Mouse (Mus musculus) liver, embryonic 15.5 days (tissue): ENCODE results near the gene Map3k7cl. TPM values are rescaled to one million over a fixed set of nuclear protein-coding genes. Genes with fewer than 3 reads are reported as not detected.
A peak's percentile ranks its signal among the peaks of the same experiment; 100 is the strongest.

Experiments used
- ATAC-seq: fragments of 200-750 bp; cut with Nextera tagmentation; 2 replicates; pipeline ENCODE4 v1.8.0; 2017; ENCODE audit warnings: moderate number of reproducible peaks, mild to moderate bottlenecking, moderate library complexity; ENCODE audit not compliant: insufficient read depth
- H3K27ac ChIP-seq: fragments of 300-500 bp; sonication (generic); replicated peaks from 2 replicates; pipeline ENCODE4 v1.5.1; 2015; ENCODE audit warnings: mild to moderate bottlenecking, inconsistent platforms
- H3K27me3 ChIP-seq: fragments of 300-500 bp; sonication (generic); 2 replicates; pipeline ENCODE4 v1.6.1; 2015; ENCODE audit warnings: mild to moderate bottlenecking, inconsistent platforms
- H3K36me3 ChIP-seq: fragments of 300-500 bp; sonication (generic); replicated peaks from 2 replicates; pipeline ENCODE4 v1.6.1; 2015; ENCODE audit warnings: moderate library complexity, mild to moderate bottlenecking, inconsistent platforms
- H3K4me1 ChIP-seq: fragments of 300-500 bp; sonication (generic); replicated peaks from 2 replicates; pipeline ENCODE4 v1.6.1; 2015; ENCODE audit warnings: inconsistent platforms
- H3K4me2 ChIP-seq: fragments of 300-500 bp; sonication (generic); 2 replicates; pipeline ENCODE4 v1.6.1; 2015; ENCODE audit warnings: moderate library complexity, mild to moderate bottlenecking, inconsistent platforms
- H3K4me3 ChIP-seq: fragments of 300-500 bp; sonication (generic); replicated peaks from 2 replicates; pipeline ENCODE4 v1.5.1; 2015; ENCODE audit warnings: mild to moderate bottlenecking, inconsistent platforms
- H3K9ac ChIP-seq: fragments of 300-500 bp; sonication (generic); 2 replicates; pipeline ENCODE4 v1.6.1; 2015; ENCODE audit warnings: moderate library complexity, mild to moderate bottlenecking, inconsistent platforms
- H3K9me3 ChIP-seq: fragments of 300-500 bp; sonication (generic); replicated peaks from 2 replicates; pipeline ENCODE4 v1.6.1; 2016; ENCODE audit warnings: inconsistent platforms
- WGBS: fragments of 180-500 bp; shearing (Covaris S2); methylation state at CpG from one replicate; pipeline ENCODE4 v1.1.7; 2015; ENCODE audit warnings: mixed read lengths; ENCODE audit not compliant: insufficient replicate concordance; 5-methylcytosine and 5-hydroxymethylcytosine counted together
- polyA plus RNA-seq: library from polyadenylated mRNA; unstranded; fragments of >200 nt; fragmentation: Nextera tagmentation; extraction: Ambion mirVana; gene quantifications from 2 replicates; pipeline ENCODE4 v1.2.1, GENCODE M21; 2015

Gene Map3k7cl
- polyA plus RNA-seq, 1 experiment from 2014 or later, result not detected

DNA sequence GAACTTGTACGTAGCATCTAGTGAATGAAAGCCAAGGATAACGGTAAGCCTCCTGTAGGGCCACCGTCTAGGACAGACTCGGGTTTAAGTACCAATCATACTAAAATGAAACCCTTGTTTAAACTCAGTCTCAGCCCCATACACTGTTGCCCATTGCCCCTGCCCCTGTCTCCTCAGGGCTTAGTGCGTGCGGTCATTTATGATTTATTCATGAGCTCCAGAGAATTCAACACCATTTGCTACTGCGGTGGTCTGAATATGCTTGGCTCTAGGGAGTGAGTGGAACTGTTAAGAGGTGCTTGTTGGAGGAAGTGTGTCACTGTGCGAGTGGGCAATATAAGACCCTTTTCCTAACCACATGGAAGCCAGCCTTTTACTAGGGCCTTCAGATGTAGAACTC is 34.7 kb downstream of the Map3k7cl start:
- Histone ChIP-seq H3K4me2 (no peak overlapping the region), H3K27me3 (no peaks in the 10 kb centered on the region), H3K36me3 (no peaks in the 10 kb centered on the region), H3K4me1 (no peaks in the 10 kb centered on the region), H3K9me3 (no peaks in the 10 kb centered on the region), H3K4me3 (no peak overlapping the region), H3K9ac (no peak overlapping the region), H3K27ac (no peak overlapping the region)
- no peak for ATAC-seq
- WGBS, result 80% methylated on average over 8 of the region's 8 CpGs

DNA sequence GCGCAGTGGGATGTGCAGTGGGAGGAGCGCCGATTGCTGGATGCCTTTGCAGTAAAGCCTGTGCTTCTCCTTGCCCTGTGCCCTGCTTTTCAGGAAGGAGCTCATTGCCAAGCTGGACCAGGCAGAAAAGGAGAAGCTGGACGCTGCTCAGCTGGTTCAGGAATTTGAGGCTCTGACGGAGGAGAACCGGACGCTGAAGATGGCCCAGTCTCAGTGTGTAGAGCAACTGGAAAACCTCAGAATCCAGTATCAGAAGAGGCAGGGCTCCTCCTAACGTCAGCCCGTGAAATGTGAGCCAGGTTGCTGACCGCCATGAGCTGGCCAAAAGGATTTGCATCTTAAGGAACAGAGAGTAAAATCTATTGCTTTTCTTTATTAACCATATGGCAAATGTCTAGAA is 41.0 kb downstream of the Map3k7cl start:
- no peak for ATAC-seq
- H3K4me3 ChIP-seq, result no peak overlapping the region
- H3K9me3 ChIP-seq, result no peaks in the 10 kb centered on the region
- no peak overlapping the region for H3K4me2 ChIP-seq
- no peaks in the 10 kb centered on the region for H3K4me1 ChIP-seq
- H3K27ac ChIP-seq, result no peak overlapping the region
- no peaks in the 10 kb centered on the region for H3K27me3 ChIP-seq
- WGBS, result 56% methylated on average over 10 of the region's 10 CpGs
- no peaks in the 10 kb centered on the region for H3K36me3 ChIP-seq
- no peak overlapping the region for H3K9ac ChIP-seq

DNA sequence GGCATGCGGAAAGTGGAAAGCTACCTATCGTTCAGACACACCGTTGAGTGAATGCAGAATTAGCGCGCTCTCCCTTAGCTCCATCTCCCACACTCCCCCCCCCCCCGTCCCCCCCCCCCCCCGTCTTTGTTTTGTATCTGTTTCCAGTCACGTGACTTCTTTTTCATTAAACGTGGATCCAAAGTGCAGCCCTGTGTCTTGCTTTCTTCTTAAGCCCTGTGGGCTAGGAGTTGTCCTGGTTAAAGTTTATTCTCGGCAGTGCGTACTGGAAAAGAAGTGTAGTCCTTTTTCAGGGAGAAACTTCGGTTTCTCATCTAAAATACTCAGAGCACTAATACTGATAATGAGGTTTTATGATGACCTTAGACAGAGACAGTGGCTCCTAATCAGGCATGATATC is 42.0 kb downstream of the Map3k7cl start:
- no peaks in the 10 kb centered on the region for H3K36me3 ChIP-seq
- no peaks in the 10 kb centered on the region for H3K4me1 ChIP-seq
- no peak overlapping the region for H3K4me2 ChIP-seq
- H3K9me3 ChIP-seq, result no peaks in the 10 kb centered on the region
- no peak overlapping the region for H3K27ac ChIP-seq
- 78% methylated on average over 10 of the region's 12 CpGs for WGBS
- no peak for ATAC-seq
- H3K9ac ChIP-seq, result no peak overlapping the region
- H3K27me3 ChIP-seq, result no peaks in the 10 kb centered on the region
- H3K4me3 ChIP-seq, result no peak overlapping the region

DNA sequence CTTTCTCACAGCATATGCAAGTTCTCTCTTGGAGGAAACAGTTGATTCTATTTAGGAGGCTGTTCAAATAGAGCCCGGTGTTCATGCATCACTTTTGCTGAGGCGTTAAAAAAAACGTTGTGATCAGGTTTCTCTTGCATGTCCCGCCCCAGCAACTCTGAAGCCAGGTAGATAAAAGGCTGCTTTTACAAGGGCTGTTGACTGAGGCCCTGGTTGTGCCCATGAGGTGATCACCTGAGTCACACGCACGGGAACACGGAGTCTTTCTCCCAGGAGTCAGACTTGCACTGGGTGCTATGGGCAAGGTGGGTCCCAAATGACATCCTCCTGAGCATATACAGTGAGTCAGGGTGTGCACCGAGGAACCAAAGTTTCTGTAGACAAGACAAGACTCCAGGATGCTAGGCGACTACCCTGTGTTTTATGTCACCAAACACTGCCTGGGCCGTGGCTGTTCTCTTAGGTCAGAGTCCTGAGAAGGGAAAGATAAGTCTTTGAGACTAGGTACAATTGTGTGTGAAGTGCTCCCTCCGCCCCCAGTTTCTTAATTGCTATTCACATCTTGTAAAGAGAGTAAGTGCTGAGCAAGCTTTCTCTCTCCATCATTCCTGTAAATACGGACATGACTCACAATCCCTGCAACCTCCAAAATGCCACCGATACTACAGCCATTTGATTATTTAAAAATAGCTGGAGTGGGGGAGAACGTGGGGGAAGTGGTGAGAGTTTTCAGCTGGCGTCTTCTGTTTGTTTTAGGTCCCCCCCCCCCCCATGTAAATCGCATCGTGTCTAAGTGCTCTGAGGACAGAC is 49.8 kb downstream of the Map3k7cl start:
- no peak for ATAC-seq
- H3K9ac ChIP-seq, result no peak overlapping the region
- H3K4me1 ChIP-seq, result 0 out of 2 replicates have a peak, but pooled peaks cover 5% of the 10 kb centered on the region
- H3K4me2 ChIP-seq, result no peak overlapping the region
- no peaks in the 10 kb centered on the region for H3K9me3 ChIP-seq
- H3K4me3 ChIP-seq, result no peak overlapping the region
- no peaks in the 10 kb centered on the region for H3K27me3 ChIP-seq
- H3K36me3 ChIP-seq, result no peaks in the 10 kb centered on the region
- 49% methylated on average over 17 of the region's 17 CpGs for WGBS
- no peak overlapping the region for H3K27ac ChIP-seq

DNA sequence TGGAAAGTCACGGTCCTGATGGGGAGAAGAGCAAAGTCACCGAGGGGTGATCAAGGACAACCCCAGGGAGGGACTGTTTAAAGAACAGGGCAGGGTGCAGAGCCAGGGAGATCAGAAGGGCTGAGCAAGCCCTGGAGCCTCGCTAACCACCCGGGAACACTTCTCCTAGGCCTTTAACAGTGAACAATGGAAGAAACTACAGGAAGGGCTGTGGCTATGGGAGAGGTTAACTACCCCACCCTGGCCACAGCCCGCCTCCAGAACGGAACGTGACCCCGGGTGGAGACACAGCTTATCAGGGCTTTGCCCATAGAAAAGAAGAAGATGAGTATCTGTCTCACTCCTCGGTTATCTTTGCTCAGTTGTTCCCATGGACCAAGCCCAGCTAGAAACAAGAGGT is 50.9 kb downstream of the Map3k7cl start:
- no peaks in the 10 kb centered on the region for H3K9me3 ChIP-seq
- no peaks in the 10 kb centered on the region for H3K36me3 ChIP-seq
- no peak overlapping the region for H3K4me3 ChIP-seq
- no peak overlapping the region for H3K4me2 ChIP-seq
- H3K4me1 ChIP-seq, result 0 out of 2 replicates have a peak, but pooled peaks cover 5% of the 10 kb centered on the region
- no peak for ATAC-seq
- WGBS, result 24% methylated on average over 9 of the region's 9 CpGs
- H3K27me3 ChIP-seq, result no peaks in the 10 kb centered on the region
- H3K9ac ChIP-seq, result no peak overlapping the region
- no peak overlapping the region for H3K27ac ChIP-seq

DNA sequence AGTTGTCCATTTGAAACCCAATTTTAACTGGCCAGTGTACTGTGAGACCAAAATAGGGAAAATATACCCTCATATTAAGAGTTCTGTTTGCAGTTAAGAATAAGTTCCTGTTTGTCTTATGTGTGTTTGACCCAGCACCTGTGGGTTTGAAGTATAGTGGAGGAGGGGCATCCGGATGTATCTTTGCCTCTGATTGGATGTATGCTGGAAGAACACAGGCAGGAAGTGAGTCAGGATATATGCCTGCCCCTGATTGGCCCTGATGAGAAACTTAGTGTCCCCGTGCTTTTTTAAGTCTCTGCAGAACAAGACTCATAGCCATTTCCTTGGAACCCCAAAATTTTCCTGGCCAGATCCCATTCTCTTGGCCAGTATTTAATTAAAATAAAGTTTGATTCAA is 51.8 kb downstream of the Map3k7cl start:
- H3K27me3 ChIP-seq, result no peaks in the 10 kb centered on the region
- no peak overlapping the region for H3K4me2 ChIP-seq
- WGBS, result 39% methylated on average over 2 of the region's 2 CpGs
- ATAC-seq, result no peak
- H3K4me1 ChIP-seq, result 0 out of 2 replicates have a peak, but pooled peaks cover 5% of the 10 kb centered on the region
- no peak overlapping the region for H3K4me3 ChIP-seq
- no peak overlapping the region for H3K27ac ChIP-seq
- no peaks in the 10 kb centered on the region for H3K9me3 ChIP-seq
- no peaks in the 10 kb centered on the region for H3K36me3 ChIP-seq
- no peak overlapping the region for H3K9ac ChIP-seq

DNA sequence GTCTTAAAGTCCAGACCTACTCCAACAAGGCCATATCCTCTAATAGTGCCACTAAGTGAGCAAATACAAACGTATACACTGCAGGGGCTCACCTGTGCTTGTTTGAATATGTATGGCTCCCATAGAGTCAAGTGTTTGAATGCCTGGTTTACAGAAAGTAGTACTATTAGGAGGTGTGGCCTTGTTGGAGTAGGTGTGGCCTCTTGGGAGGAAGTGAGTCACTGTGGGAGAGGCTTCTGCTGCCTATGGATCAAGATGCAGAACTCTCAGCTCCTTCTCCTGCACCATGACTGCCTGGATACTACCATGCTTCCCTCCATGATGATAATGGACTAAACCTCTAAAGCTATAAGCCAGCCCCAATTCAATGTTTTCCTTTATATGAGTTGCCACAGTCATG is 54.3 kb downstream of the Map3k7cl start:
- H3K4me2 ChIP-seq, result no peak overlapping the region
- no peak overlapping the region for H3K27ac ChIP-seq
- H3K27me3 ChIP-seq, result no peaks in the 10 kb centered on the region
- H3K36me3 ChIP-seq, result no peaks in the 10 kb centered on the region
- no peak for ATAC-seq
- peaks cover 11% of the 10 kb centered on the region; the same call in 1 of the 2 replicates for H3K4me1 ChIP-seq
- H3K9me3 ChIP-seq, result no peaks in the 10 kb centered on the region
- H3K4me3 ChIP-seq, result no peak overlapping the region
- no peak overlapping the region for H3K9ac ChIP-seq
- 64% methylated on average over 1 of the region's 1 CpGs for WGBS

DNA sequence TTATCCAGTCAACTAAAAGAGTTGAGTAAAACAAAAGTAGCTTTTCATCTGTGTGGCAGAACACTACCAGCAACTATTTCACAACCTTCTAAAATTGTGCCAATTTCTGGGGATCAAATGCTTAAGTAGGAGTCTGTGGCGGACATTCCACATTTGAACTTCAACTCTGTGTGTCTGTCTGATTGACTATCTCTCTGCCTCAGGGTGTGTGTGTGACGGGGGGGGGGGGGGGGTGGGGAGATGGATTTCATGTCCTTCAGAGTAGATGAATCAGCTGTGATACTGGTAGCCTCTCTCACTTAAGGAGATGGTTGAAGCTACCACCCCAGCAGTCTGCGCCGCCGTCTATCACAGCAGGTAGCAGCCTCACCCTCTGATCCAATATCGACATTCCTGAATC is 54.8 kb downstream of the Map3k7cl start:
- WGBS, result 69% methylated on average over 5 of the region's 6 CpGs
- no peak for ATAC-seq
- Histone ChIP-seq H3K4me1 (peaks cover 11% of the 10 kb centered on the region; the same call in 1 of the 2 replicates), H3K4me2 (no peak overlapping the region), H3K9ac (no peak overlapping the region), H3K27me3 (no peaks in the 10 kb centered on the region), H3K27ac (no peak overlapping the region), H3K36me3 (no peaks in the 10 kb centered on the region), H3K4me3 (no peak overlapping the region), H3K9me3 (no peaks in the 10 kb centered on the region)

DNA sequence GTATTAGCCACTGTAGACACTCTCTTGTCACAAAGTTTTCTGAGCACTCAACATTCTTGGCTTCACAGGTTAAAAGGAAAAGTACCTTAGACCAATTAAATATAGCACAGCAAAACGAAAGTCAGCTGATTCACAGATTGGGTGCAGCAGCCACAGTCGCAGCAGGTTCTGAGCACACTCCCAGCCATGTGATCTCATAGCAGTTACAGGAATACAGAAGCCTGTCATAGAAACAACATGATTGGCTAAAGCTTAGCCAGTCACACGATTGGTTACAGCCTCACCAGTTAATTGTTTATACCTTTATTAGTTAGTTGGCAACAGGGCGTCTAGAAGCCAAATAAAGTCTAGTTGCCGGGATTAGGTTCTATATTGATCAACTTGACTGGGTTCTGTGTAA is 57.0 kb downstream of the Map3k7cl start:
- Histone ChIP-seq H3K9me3 (no peaks in the 10 kb centered on the region), H3K4me2 (no peak overlapping the region), H3K36me3 (no peaks in the 10 kb centered on the region), H3K9ac (no peak overlapping the region), H3K27me3 (no peaks in the 10 kb centered on the region), H3K27ac (no peak overlapping the region), H3K4me1 (peaks cover 6% of the 10 kb centered on the region; the same call in 1 of the 2 replicates), H3K4me3 (no peak overlapping the region)
- 61% methylated on average over 5 of the region's 5 CpGs for WGBS
- ATAC-seq, result no peak

DNA sequence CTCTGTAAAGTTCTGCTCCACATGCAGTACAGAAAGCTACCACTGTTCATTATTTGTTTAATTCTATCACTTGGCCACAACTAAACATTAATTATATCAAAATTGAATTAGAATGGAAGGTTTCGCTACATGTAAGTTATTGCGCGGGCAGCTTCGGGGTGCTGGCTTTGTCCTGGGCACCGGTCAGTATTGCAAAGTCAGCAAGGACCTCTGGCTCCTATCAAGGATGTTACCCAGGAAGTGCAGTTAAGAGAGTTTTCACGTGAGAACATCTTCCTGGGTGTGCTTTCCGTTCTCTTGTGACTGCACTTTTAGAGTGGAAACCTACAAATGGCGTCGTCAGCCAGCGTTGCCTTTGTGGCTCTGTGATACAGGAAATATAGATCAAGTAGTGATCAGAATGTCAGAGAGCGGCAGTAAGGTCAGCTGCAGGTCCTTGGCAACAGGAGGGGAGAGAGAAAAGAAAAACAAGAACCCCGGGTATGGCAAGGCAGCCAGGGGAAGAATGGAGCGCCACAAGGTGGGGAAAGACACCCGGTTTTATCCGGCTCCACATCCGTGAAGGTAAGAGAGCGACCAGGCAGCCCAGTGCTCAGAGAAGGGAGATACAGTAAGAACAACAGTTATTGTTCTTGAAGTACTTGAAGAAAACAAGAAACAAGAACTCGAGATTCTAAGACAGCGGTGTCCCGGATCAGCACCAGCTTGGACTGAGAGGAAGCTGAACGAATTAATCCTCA is 57.6 kb downstream of the Map3k7cl start:
- no peak overlapping the region for H3K4me3 ChIP-seq
- 68% methylated on average over 21 of the region's 21 CpGs for WGBS
- no peaks in the 10 kb centered on the region for H3K9me3 ChIP-seq
- no peaks in the 10 kb centered on the region for H3K27me3 ChIP-seq
- H3K4me2 ChIP-seq, result peak overlapping the region; percentile 32; the same call in 1 of the 2 replicates
- H3K36me3 ChIP-seq, result no peaks in the 10 kb centered on the region
- no peak for ATAC-seq
- H3K9ac ChIP-seq, result no peak overlapping the region
- H3K4me1 ChIP-seq, result peaks cover 6% of the 10 kb centered on the region; the same call in 1 of the 2 replicates
- no peak overlapping the region for H3K27ac ChIP-seq

DNA sequence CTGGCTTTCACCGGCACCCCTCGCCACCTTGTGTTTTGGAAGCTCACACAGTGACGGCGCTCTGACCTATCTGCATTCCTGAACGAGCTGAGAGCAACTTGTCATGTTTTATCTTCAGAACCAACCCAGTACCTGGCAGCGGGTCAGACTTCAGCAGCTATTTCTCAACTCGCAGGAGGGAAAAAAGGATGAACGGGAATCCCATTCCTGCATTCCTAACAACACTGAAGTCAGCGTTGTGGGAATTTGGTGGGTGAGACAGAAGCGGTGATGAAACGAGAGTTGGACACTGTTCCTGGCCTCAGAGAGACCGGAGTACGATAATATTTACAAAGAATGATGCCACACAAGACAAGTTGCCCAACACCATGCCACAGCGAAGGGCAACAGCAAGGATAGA is 58.3 kb downstream of the Map3k7cl start:
- Histone ChIP-seq H3K4me1 (peaks cover 6% of the 10 kb centered on the region; the same call in 1 of the 2 replicates), H3K36me3 (no peaks in the 10 kb centered on the region), H3K27me3 (no peaks in the 10 kb centered on the region), H3K4me3 (no peak overlapping the region), H3K4me2 (peak overlapping the region; percentile 32), H3K9ac (no peak overlapping the region), H3K27ac (no peak overlapping the region), H3K9me3 (no peaks in the 10 kb centered on the region)
- ATAC-seq, result 0 out of 2 replicates have a peak, but pooled peaks have one; percentile 25
- WGBS, result 67% methylated on average over 14 of the region's 14 CpGs
